Mouse (Mus musculus): ENCODE data around the gene Sipa1l3.

GRCm38 (mm10) chr7:29416906-29417305, 101.5 kb downstream of the Sipa1l3 start:
- no peak for TF ChIP-seq CTCF (IDR thresholded peaks at IDR 0.05; ENCODE audit: low read depth)
- no peak for TF ChIP-seq EP300 (optimal IDR thresholded peaks at IDR 0.05)

Data from stomach, postnatal 0 days (tissue).